Mouse (Mus musculus): Measurements from ENCODE around the gene Bbs9. TPM values are rescaled to one million over a fixed set of nuclear protein-coding genes. Genes with fewer than 3 reads are reported as not detected.

Gene Bbs9
- total RNA-seq, 1 experiment from 2014 or later = 27.1 TPM

DNA sequence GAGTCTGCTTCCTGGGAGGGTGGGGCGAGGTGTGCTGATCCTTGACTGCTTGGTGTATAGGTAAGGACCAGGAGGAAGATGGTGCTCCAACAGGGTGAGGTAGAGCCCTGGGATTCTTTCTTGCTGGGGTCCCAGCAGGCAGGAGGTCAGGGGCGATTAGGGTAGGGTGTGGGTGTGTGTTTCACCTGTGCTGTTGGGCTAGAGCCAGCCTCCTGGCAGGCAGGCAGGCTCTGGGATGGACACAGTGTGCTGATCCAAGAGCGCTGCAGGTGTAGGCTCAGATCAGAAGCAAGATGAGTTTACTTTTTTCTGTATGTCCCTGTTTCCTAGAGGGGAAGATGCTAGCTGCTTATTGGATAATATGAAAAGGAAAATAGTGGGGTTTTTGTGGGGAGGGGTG is 108.7 kb downstream of the Bbs9 start:
- no peak for ATAC-seq (ENCODE audit: extremely low read depth, insufficient number of reproducible peaks, low FRiP score, poor library complexity, severe bottlenecking)

DNA sequence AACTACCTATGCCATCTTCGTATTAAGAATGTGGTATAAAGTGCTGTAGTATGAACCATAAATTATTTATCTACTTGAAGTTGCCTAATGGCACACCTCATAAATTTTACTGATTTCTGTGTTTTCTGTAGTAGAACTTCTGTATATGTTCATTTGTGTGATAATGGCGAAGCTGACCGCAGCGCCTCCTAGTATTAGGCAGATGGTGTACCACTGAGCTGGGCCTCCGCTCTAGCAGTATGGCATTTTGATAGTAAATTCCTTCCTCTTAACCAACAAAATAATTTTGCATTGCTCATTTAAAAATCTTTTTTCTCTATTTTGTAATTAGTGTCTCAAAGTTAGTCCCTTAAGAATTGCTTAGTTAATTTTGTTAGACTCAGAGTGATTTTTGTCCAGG is 117.5 kb downstream of the Bbs9 start:
- ATAC-seq (ENCODE audit: extremely low read depth, insufficient number of reproducible peaks, low FRiP score, poor library complexity, severe bottlenecking) = no peak

DNA sequence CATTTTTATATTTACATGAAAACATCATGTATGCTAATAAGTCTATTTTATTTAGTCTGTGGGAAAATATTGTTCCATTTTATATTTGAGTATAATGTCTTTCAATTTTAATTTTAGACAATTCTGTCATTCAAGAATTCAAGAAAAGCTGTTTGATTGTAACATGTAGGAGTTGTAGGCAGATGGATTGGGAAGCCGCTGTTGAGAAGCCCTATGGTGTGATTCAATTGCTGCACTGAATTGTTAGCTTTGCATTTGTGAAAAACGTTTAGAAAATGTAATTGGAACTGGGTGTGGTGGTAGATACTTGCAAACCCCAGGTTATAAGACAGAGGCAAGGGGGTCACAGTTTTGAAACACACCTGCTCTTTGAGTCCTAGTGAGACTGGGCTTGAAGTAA is 121.1 kb downstream of the Bbs9 start:
- no peak for ATAC-seq (ENCODE audit: extremely low read depth, insufficient number of reproducible peaks, low FRiP score, poor library complexity, severe bottlenecking)

DNA sequence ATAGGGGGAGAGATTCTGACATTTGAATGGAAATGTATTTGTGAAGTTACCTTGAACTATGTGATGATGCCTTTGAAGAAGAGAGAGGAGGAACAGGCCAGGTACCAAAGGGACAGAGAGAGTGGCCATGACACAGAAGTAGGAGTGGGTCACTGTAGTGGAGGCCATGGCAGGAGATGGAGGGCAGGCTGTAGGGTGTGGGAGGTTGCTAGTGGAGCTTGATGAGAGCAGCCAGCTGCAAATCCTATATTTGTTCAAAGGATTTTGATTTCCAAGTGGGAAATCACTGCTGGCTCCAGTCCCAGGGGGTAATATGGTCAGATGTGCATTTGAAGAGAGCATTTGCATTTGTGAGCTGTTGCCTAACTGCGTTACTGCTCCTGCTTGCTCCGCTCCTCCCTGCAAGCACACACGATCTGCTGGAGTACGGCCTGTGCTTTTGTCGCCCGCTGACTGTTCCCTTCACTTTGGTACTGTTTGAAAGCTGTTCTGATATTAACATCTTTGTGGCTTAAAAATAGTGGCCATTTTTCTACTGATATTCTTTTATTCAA is 137.8 kb downstream of the Bbs9 start:
- no peak for ATAC-seq (ENCODE audit: extremely low read depth, insufficient number of reproducible peaks, low FRiP score, poor library complexity, severe bottlenecking)

DNA sequence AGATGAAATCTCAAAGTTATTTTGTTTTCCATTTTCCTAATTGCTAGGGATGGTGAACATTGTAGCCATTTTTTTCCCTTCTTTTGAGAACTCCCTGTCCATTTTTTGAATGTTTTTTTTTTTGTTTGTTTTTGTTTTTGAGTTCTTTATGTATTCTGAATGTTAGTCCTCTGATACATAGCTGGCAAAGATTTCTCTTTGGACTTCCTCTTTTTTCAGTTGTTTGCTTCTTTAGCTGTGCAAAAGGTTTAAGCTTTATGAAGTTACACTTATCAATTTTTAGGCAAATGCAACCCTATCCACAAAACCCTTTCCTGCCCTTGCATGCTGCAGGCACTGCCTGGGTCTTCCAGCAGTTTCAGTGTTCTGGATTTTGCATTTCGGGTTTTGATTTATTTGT is 143.7 kb downstream of the Bbs9 start:
- ATAC-seq (ENCODE audit: extremely low read depth, insufficient number of reproducible peaks, low FRiP score, poor library complexity, severe bottlenecking) = no peak

DNA sequence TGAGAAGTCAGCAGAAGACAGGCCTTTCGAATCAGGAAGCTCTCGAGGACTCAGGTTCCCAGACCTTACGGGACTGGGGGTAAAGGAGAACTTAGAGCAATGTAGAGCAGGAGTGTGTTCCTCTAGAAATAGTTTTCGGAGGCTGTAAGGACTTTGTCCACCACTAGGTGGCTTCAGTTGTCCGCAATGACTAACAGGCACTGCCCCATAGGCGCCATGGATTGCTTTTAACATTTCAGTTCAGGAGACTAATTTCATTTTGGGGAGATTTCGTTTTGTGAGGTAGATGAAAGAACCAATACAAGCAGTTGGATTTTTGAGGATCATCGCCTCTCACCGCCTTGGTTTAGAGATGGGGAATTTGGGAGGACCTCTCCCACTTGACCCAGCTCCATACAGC is 149.5 kb downstream of the Bbs9 start:
- peak; percentile 66 for ATAC-seq (ENCODE audit: extremely low read depth, insufficient number of reproducible peaks, low FRiP score, poor library complexity, severe bottlenecking)

DNA sequence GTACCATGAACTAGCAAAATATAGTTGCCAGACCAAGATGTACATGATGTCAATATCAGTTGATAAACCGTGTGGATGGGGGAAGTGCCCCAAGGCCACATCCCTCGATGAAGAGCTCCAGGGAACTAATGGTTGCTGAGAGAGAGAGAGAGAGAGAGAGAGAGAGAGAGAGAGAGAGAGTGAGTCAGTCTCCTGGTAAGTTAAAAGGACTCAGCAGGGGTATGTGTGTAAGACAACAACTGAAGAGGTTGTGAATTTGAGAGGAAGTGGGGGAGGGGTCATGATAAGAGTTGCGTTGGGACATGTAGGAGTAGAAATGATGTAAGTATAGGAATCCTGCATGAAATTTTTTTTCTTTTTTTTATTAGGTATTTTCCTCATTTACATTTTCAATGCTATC is 150.5 kb downstream of the Bbs9 start:
- ATAC-seq (ENCODE audit: extremely low read depth, insufficient number of reproducible peaks, low FRiP score, poor library complexity, severe bottlenecking) = no peak

DNA sequence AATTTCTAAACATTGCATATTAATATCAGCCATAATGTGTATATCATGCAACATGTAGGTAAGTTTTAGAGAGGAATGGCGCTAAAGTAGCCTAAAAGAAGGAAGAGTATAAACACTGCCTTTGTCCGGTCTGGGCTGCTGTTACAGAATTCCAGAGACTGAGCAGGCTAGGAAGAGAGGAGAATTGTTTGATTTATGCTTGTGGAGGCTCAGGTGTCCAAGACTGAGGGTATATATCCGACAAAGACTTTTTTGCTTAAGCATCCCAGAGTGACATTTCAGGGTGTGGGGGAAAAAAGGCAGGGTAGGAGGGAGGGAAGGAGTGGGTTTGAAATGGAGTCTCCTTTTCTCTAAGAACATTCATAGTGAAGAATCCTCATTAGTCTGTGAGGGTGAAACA is 152.4 kb downstream of the Bbs9 start:
- ATAC-seq (ENCODE audit: extremely low read depth, insufficient number of reproducible peaks, low FRiP score, poor library complexity, severe bottlenecking) = no peak

DNA sequence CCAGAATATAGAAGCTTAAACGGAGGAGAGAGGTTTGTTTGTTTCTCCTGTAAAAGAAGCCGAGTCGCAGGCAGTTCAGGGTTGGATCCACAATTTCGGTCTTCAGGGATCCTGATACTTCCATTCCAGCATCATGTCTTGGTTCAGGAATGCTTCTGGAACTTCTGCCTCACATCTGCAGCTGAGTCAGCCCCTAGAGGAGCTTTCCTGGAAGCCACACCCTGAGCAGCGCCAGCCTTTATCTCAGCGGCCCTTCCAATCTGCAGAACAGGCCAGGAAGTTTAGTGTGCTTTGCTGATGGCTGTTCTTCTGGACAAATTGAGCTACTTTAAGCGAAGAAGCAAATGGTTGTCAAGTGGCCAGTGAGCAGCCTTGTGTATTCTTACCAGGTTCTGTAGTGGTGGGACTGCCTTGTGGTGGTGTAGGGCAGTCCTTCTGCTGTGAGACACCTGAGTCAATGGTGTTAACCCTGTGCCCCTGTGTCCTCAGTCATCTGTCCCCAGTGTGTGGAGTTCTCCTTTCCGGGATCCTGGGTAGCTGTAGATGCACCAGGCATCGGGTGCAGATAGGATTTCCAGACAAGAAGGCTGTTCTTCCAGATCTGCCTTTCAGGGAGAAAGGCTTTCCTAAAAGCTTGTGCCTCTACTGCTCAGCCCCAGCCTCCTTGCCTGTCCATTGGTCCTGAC is 157.4 kb downstream of the Bbs9 start:
- ATAC-seq (ENCODE audit: extremely low read depth, insufficient number of reproducible peaks, low FRiP score, poor library complexity, severe bottlenecking) = no peak

DNA sequence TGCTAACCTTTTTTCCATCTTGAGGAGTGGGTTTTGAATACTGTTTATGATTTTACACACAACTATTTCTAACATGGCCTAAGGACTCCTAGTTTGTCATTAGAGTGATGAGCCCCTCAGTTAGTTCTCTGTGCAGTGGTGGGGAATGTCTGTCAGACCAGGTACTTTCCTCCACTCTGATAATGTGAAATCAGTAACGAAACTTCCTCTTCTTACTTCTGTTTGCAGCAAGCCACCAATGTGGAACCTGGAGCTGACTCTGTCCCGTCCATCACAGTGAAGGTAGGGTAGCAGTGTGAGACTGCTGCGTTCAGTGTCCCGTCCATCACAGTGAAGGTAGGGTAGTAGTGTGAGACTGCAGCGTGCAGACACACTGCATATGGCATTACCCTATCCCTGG is 163.0 kb downstream of the Bbs9 start:
- ATAC-seq (ENCODE audit: extremely low read depth, insufficient number of reproducible peaks, low FRiP score, poor library complexity, severe bottlenecking) = peak; percentile 83

DNA sequence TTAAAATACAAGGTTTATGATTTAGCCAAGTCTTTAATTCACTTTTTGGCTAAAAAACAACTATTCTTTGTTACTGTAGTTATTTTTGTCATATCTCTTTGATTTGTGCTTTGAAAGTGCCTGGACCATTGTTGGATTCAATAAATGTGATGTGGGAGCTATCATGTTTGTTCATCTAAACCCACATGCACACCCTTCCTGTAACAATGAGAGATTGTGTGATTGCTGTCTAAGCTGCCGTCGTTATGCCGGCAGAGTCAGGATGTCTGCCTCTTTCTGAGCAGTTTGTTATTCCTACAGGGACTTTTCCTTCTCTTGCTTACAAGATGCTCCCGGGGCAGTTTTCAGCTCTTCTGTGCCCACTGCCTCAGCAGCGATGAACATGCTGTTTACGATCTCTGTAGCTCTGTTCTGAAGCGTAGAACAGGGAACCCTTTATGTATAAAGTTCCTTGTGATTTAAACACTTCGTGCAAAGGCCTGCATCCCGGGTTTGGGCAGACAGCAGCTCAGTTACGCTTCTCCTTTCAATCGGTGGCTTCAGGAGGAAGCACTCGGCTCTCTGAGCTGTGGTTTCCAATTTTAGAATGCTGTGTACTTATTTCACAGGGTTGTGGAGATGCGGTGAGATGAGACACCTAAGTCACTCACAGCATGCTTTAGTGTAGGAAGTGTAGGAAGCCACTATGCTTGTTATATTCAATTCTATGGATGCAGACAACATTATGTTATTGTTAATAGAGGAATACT is 165.3 kb downstream of the Bbs9 start:
- peak; percentile 23; the same call in 1 of the 2 replicates for ATAC-seq (ENCODE audit: extremely low read depth, insufficient number of reproducible peaks, low FRiP score, poor library complexity, severe bottlenecking)

DNA sequence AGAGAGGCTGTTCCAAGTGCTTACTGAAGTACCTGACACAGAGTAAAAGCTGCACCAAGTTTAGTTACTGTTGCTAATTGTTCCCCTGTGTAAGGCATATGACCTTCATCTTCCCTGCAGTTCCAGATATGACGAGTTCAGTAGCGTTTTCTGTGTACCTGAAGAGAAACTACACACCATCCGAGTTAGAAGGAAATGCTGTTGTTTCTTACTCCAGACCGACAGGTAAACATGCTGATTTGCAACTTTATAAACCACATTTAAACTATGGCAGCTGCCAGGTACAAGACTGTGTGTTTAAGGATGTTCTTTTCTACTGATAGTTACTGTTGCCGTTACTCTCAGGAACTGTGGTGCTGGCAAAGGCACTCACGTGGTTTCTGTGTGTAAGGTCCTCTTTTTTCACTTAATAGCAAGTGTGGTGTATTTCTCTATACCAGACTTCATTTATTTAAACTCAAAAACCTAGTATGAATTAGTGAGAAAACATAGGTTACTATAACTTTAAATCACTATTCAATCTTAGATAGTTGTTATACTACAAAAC is 170.4 kb downstream of the Bbs9 start:
- ATAC-seq (ENCODE audit: extremely low read depth, insufficient number of reproducible peaks, low FRiP score, poor library complexity, severe bottlenecking) = no peak

DNA sequence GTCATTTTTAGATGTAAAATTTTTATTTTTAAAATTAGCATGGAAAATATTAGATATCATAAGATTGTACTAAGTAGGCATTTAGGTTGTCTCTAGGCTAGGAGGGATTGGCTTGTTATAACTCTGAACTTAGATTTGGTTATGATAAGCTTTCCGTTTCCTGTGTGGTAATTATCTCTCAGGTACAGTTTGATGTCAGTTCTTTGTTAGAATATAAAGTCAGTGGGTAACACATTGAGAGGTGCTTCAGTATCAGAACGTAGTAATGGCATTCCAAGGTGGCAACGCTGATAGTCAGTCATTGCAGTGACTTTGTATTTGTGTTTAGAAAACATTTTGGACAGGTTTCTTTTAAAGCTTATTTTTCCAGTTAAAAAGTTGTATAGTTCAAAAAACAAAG is 170.9 kb downstream of the Bbs9 start:
- ATAC-seq (ENCODE audit: extremely low read depth, insufficient number of reproducible peaks, low FRiP score, poor library complexity, severe bottlenecking) = no peak

DNA sequence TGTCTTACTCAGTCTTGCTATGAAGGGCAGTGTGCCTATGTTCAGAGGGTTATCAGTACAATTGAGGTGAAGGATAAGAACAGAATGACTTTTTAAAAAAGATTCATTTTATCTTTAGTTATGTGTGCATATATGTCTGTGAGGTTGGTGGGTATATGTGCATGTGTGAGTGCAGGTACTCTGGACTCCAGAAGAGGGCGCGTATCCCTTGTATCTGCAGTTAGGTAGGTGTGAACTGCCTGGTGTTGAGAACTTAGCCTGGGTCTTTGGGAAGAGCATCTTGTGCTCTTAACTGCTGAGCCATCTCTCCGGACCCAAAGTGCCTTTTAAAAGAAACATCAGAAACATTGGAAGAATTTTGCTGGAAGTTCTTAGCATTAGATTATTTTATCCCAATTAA is 172.6 kb downstream of the Bbs9 start:
- no peak for ATAC-seq (ENCODE audit: extremely low read depth, insufficient number of reproducible peaks, low FRiP score, poor library complexity, severe bottlenecking)

DNA sequence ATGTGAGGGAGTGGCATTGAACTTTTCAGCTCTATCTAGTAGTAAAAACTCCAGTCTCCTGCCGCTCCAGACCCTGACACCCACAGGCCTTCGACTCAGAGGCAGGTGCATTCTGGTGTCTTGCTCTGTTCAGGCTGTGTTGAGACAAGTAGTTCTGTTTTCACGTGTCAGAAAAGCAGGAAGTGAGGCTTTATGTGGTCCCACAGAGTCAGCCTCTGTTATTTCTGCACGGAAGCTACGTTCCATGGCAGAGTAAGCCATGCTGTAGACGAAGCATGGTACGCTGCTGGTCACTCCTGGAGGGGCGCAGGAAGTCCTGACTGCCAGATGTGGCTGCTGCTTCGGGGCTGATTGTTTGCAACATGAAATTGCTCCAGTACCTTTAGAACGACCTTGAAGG is 174.1 kb downstream of the Bbs9 start:
- ATAC-seq (ENCODE audit: extremely low read depth, insufficient number of reproducible peaks, low FRiP score, poor library complexity, severe bottlenecking) = peak; percentile 92

DNA sequence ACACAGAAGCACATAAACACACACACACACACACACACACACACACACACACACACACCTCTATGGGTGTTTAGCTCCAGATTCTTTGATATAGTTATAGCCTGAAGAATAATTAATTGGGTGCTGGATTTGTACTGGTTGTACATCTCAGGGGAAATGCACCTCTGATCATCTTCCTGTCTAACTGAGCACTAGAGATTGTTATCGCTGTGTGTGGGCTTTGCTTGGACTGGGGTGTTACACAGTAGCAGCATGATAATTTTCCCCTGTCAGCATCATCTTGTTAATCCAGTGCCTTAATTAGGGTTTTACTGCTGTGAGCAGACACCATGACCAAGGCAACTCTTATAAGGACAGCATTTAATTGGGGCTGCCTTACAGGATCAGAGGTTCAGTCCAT is 175.3 kb downstream of the Bbs9 start:
- ATAC-seq (ENCODE audit: extremely low read depth, insufficient number of reproducible peaks, low FRiP score, poor library complexity, severe bottlenecking) = no peak

DNA sequence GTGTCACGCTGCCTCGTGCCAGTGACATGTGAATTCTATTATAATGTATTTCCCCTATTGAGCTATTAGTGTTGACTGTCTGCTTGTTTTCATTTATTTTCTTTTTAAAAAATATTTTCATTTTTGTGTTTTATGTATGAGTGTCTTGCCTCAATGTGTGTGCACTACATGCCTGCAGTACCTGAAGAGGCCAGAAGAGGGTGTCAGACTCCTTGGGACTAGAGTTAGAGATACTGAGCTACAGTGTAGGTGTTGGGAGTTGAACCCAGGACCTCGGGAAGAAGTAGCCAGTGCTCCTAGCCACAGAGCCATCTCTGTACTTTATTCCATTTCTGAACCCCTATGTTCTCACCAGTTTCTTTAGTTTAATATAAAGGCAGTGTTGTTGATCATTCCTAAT is 176.1 kb downstream of the Bbs9 start:
- ATAC-seq (ENCODE audit: extremely low read depth, insufficient number of reproducible peaks, low FRiP score, poor library complexity, severe bottlenecking) = no peak

DNA sequence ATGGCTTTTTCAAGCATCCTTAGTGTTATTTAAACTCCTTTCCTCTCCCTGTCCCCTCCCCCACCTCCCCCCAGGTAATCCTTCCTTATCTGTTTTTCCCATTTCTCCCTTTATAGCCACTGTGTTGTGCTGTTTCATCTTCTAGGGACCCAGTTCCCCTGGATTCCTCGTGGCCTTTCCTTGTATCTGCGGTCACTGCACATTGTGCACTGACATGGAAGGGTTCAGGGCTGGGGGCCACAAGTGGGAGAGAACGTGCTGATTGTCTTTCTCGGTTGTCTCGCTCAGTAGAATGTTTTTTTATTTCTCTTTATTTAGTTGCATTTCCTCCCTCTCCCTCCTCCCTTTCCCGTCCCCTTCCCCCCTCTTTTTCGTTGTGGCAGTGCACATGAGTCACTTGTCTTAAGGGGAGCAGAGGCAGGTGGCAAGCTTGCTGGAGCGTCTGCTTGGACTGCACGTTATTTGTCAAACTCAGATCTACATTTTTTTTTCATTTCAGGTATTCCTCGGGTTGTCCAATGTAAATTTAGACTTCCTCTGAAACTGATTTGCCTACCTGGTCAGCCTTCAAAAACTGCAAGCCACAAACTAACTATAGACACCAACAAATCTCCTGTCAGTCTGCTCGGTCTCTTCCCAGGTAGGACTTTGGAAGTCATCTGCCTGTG is 179.3 kb downstream of the Bbs9 start:
- ATAC-seq (ENCODE audit: extremely low read depth, insufficient number of reproducible peaks, low FRiP score, poor library complexity, severe bottlenecking) = no peak

DNA sequence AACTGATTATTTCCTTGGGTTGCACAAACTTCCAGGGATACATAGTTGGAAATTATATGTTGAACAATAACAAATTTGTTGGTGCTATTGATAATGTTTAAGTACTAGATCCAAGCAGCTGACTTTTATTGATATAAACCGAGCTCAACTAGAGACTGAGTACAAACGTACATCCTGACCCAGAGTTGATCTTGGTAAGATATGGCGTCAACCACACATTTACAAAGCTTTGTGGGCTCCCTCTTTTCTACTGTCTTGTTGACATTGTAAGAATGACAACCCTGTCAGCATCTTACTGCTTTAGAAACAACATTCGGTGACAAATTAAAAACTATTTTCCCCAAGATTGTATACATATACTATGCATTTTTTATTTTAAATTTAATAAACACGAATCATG is 181.7 kb downstream of the Bbs9 start:
- ATAC-seq (ENCODE audit: extremely low read depth, insufficient number of reproducible peaks, low FRiP score, poor library complexity, severe bottlenecking) = no peak

DNA sequence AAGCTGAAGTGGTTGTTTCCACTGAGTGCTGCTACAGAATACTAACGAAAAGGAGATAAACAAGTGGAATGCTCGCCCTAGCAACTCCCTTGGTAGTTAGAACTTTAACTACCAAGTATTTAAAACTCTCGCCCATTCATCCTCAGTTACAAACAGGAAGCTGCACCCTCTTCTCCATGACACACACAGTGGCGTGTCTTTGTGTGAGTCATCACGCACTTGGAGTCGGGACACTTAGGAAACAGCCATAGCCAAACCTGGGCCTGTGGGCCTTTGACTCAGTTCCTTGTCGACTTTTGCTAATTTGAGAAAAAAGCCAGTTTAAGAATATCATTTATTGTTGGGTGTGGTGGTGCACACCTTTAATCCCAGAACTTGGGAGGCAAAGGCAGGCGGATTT is 189.6 kb downstream of the Bbs9 start:
- ATAC-seq (ENCODE audit: extremely low read depth, insufficient number of reproducible peaks, low FRiP score, poor library complexity, severe bottlenecking) = no peak

All from neutrophil, adult 5-6 weeks (primary cell).